Mouse (Mus musculus) thymus, adult 2 months (tissue): Measurements from ENCODE around the gene Olfr187.

Source experiments
- CTCF ChIP-seq: fragments of 200-500 bp; IDR thresholded peaks from 2 replicates; pipeline ENCODE4 v1.5.1; 2012; ENCODE audit warnings: mild to moderate bottlenecking, control low read depth, low read length, moderate library complexity, borderline replicate concordance; ENCODE audit not compliant: control insufficient read depth, poor library complexity, insufficient read depth; ENCODE audit errors: extremely low read depth
- POLR2A ChIP-seq: fragments of 200-500 bp; IDR thresholded peaks from 2 replicates; pipeline ENCODE4 v1.6.1; 2012; ENCODE audit warnings: mild to moderate bottlenecking, low read length, control low read depth, moderate library complexity; ENCODE audit not compliant: control insufficient read depth, poor library complexity, insufficient read depth; ENCODE audit errors: extremely low read depth

GRCm38 (mm10) chr16:59039710-59040109, at the start of gene Olfr187:
- no peak for TF ChIP-seq CTCF
- TF ChIP-seq POLR2A = no peak
